Mouse (Mus musculus): ENCODE measurements at regions not wholly inside any gene's neighbourhood (a gene's known extent, or its start where the extent isn't known, plus 50 kb on each side); places are given as distances from the start of the nearest gene placed in this dataset.

GRCm38 (mm10) chr1:185699758-185700157 lies 245.1 kb downstream of the Slc30a10 start:
- TF ChIP-seq CHD2 (IDR thresholded peaks at IDR 0.05; ENCODE audit: low read depth, low read length) (no peak), ZNF384 (IDR thresholded peaks at IDR 0.05; ENCODE audit: low read depth, low read length) (no peak), ZC3H11A (IDR thresholded peaks at IDR 0.05; ENCODE audit: borderline replicate concordance, low read depth, low read length) (no peak), MAFK (IDR thresholded peaks at IDR 0.05; ENCODE audit: insufficient read depth, low read depth, low read length) (no peak), HCFC1 (IDR thresholded peaks at IDR 0.05; ENCODE audit: borderline replicate concordance, insufficient read depth, low read length) (no peak)
